Mouse (Mus musculus) lung, embryonic 14.5 days (tissue): ENCODE measurements around the gene Lamc2. TPM values are rescaled to one million over a fixed set of nuclear protein-coding genes. Genes with fewer than 3 reads are reported as not detected.
A peak's percentile ranks its signal among the peaks of the same experiment; 100 is the strongest.

Experiments used
- ATAC-seq: fragments of 200-750 bp; cut with Nextera tagmentation; 2 replicates; pipeline ENCODE4 v1.8.0; 2017; ENCODE audit warnings: mild to moderate bottlenecking, moderate TSS enrichment, moderate library complexity; ENCODE audit not compliant: insufficient read depth
- DNase-seq: peaks from one replicate; pipeline ENCODE4 v3.0.0-alpha.2; 2015
- H3K27ac ChIP-seq: fragments of 300-500 bp; sonication (generic); 2 replicates; pipeline ENCODE4 v1.5.1; 2014; ENCODE audit warnings: low read depth, mild to moderate bottlenecking, moderate library complexity
- H3K27me3 ChIP-seq: fragments of 300-500 bp; sonication (generic); 2 replicates; pipeline ENCODE4 v1.6.1; 2014; ENCODE audit warnings: low read length, control low read depth; ENCODE audit not compliant: insufficient read depth
- H3K36me3 ChIP-seq: fragments of 300-500 bp; sonication (generic); 2 replicates; pipeline ENCODE4 v1.6.1; 2014; ENCODE audit warnings: control low read depth; ENCODE audit not compliant: insufficient read depth
- H3K4me1 ChIP-seq: fragments of 300-500 bp; sonication (generic); 2 replicates; pipeline ENCODE4 v1.6.1; 2014; ENCODE audit warnings: antibody characterized with exemption, control low read depth; ENCODE audit not compliant: insufficient read depth
- H3K4me2 ChIP-seq: fragments of 300-500 bp; sonication (generic); 2 replicates; pipeline ENCODE4 v1.6.1; 2014; ENCODE audit warnings: mild to moderate bottlenecking
- H3K4me3 ChIP-seq: fragments of 300-500 bp; sonication (generic); 2 replicates; pipeline ENCODE4 v1.5.1; 2014; ENCODE audit warnings: low read depth, low read length
- H3K9ac ChIP-seq: fragments of 300-500 bp; sonication (generic); 2 replicates; pipeline ENCODE4 v1.6.1; 2014
- H3K9me3 ChIP-seq: fragments of 300-500 bp; sonication (generic); 2 replicates; pipeline ENCODE4 v1.6.1; 2016; ENCODE audit warnings: low read depth, low read length, control low read depth
- CTCF ChIP-seq: IDR thresholded peaks from 2 replicates; pipeline ENCODE4 v1.5.1; 2016; ENCODE audit warnings: antibody characterized with exemption, low read depth
- WGBS: fragments of 180-500 bp; shearing (Covaris S2); extraction: QIAGEN DNeasy Blood & Tissue Kit; methylation state at CpG from one replicate; pipeline ENCODE4 v1.1.7; 2014; 5-methylcytosine and 5-hydroxymethylcytosine counted together
- polyA plus RNA-seq: library from polyadenylated mRNA; unstranded; fragments of >200 nt; fragmentation: Nextera tagmentation; extraction: Ambion mirVana; gene quantifications from 2 replicates; pipeline ENCODE4 v1.2.1, GENCODE M21; 2014

Gene Lamc2
- 55.7 and 55.9 TPM in 2 replicates for polyA plus RNA-seq

- DNase-seq, result peak; percentile 48
- WGBS, result 4% methylated on average over 46 of the region's 46 CpGs
- H3K27ac ChIP-seq, result peak within 1 kb of the TSS; percentile 65; the same call in 1 of the 2 replicates
These were observed at the start of gene Lamc2 for GRCm38 (mm10) chr1:153185828-153186803. TSS of gene Lamc2 (minus strand) at chr1:153186447.

DNA sequence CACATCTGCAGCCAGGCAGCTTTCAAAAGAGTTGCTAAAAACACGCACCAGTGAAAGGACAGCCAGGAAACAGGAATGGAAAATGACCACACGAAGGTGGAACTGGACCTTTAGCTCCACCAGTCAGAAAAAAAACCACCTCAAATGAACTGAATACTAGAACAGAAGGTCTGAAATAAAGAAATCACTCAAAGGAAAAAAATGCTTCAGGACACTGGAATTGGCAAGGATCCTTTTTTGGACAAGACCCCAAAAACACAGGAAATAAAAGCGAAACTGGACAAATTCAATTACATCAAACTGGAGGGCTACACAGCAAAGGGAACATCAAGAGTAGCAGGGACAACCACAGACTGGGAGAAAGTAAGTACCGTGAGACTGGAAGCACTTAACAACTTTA lies 49.3 kb upstream of the Lamc2 start:
- WGBS, result 61% methylated on average over 4 of the region's 4 CpGs
- Histone ChIP-seq H3K27me3 (no peaks in the 10 kb centered on the region), H3K27ac (peak overlapping the region; percentile 60; the same call in 1 of the 2 replicates), H3K4me3 (no peak overlapping the region), H3K9me3 (no peaks in the 10 kb centered on the region), H3K36me3 (peaks cover 74% of the 10 kb centered on the region), H3K9ac (no peak overlapping the region), H3K4me2 (no peak overlapping the region), H3K4me1 (no peaks in the 10 kb centered on the region)
- DNase-seq, result peak; percentile 64
- no peak for ATAC-seq
- TF ChIP-seq CTCF, result no peak

More at GRCm38 (mm10) chr1:153185828-153186803, at the start of gene Lamc2:
- Histone ChIP-seq H3K36me3 (no peaks in the 10 kb centered on the region), H3K4me1 (0 out of 2 replicates have a peak, but pooled peaks cover under 1% of the 10 kb centered on the region), H3K9me3 (no peaks in the 10 kb centered on the region), H3K4me2 (peak within 1 kb of the TSS; percentile 63), H3K4me3 (peak within 1 kb of the TSS; percentile 48), H3K27me3 (peaks cover 21% of the 10 kb centered on the region), H3K9ac (peak within 1 kb of the TSS; percentile 54)
- no peak for TF ChIP-seq CTCF
- ATAC-seq, result peak; percentile 79

- H3K36me3 ChIP-seq, result peaks cover 82% of the 10 kb centered on the region
- ATAC-seq (no peak), DNase-seq (peak; percentile 67)
- H3K27me3 ChIP-seq, result no peaks in the 10 kb centered on the region
- TF ChIP-seq CTCF, result no peak
- H3K4me1 ChIP-seq, result no peaks in the 10 kb centered on the region
- no peaks in the 10 kb centered on the region for H3K9me3 ChIP-seq
- WGBS, result 59% methylated on average over 9 of the region's 9 CpGs
- no peak overlapping the region for H3K4me3 ChIP-seq
- H3K4me2 ChIP-seq, result no peak overlapping the region
- H3K27ac ChIP-seq, result peak overlapping the region; percentile 51; the same call in 1 of the 2 replicates
- H3K9ac ChIP-seq, result no peak overlapping the region
These were observed 45.4 kb upstream of the Lamc2 start for GRCm38 (mm10) chr1:153231681-153232080.

DNA sequence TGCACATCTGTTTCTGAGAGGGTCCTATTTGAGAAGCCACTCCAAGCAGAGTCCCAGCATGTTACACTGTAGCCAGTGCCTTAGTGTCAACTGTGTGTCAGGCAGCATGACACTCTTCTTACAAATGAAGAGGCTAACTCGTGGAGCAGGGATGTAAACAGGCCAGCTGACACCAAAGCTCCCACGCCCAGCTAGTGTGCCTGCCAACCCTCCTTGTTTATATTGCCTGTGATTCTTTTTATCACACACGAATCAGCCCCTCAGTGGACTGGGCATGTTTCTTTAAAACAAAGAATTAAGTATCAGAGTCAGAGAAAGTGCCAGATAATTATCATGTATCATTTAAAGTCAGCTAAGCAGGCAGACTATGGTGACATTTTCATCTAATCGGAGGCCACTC lies 41.7 kb upstream of the Lamc2 start:
- no peak for TF ChIP-seq CTCF
- Histone ChIP-seq H3K9ac (no peak overlapping the region), H3K27ac (no peak overlapping the region), H3K36me3 (peaks cover 87% of the 10 kb centered on the region), H3K9me3 (no peaks in the 10 kb centered on the region), H3K4me2 (no peak overlapping the region), H3K4me3 (no peak overlapping the region), H3K27me3 (no peaks in the 10 kb centered on the region), H3K4me1 (no peaks in the 10 kb centered on the region)
- WGBS, result 33% methylated on average over 4 of the region's 4 CpGs
- DNase-seq (peak; percentile 57), ATAC-seq (0 out of 2 replicates have a peak, but pooled peaks have one; percentile 41)

DNA sequence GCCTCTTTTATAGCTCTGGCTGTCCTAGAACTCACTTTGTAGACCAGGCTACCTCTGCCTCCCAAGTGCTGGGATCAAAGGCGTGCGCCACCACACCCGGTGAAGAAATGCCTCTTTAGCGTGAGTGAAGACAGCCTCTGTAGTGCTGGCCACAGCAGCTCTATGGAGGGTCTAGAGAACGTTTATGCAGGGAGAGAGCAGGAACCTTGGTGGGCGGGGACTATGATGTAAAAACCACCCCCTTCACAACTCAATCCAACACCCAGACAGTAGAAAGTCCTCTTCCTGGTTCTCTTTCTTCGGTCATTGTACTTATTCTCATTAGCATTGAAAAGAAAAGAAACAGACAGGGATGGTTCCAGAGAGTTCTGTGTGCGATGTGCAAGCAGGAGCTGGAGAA lies 40.8 kb upstream of the Lamc2 start:
- ATAC-seq (no peak), DNase-seq (no peak)
- no peak overlapping the region for H3K4me3 ChIP-seq
- no peaks in the 10 kb centered on the region for H3K9me3 ChIP-seq
- H3K27ac ChIP-seq, result no peak overlapping the region
- no peaks in the 10 kb centered on the region for H3K27me3 ChIP-seq
- no peaks in the 10 kb centered on the region for H3K4me1 ChIP-seq
- WGBS, result 78% methylated on average over 8 of the region's 8 CpGs
- no peak overlapping the region for H3K4me2 ChIP-seq
- no peak overlapping the region for H3K9ac ChIP-seq
- peaks cover 84% of the 10 kb centered on the region for H3K36me3 ChIP-seq
- no peak for TF ChIP-seq CTCF

GRCm38 (mm10) chr1:153225786-153226725 lies 39.8 kb upstream of the Lamc2 start:
- H3K36me3 ChIP-seq, result peaks cover 84% of the 10 kb centered on the region
- ATAC-seq (no peak), DNase-seq (no peak)
- no peak overlapping the region for H3K4me2 ChIP-seq
- TF ChIP-seq CTCF, result no peak
- no peak overlapping the region for H3K4me3 ChIP-seq
- H3K27me3 ChIP-seq, result no peaks in the 10 kb centered on the region
- H3K9ac ChIP-seq, result no peak overlapping the region
- H3K27ac ChIP-seq, result no peak overlapping the region
- 85% methylated on average over 21 of the region's 21 CpGs for WGBS
- no peaks in the 10 kb centered on the region for H3K9me3 ChIP-seq
- H3K4me1 ChIP-seq, result no peaks in the 10 kb centered on the region
